Mouse (Mus musculus): ENCODE results near the gene Mrm1.

Mrm1 gene

GRCm38 (mm10) chr11:84813724-84814510, 5.4 kb downstream of the Mrm1 start:
- DNase-seq = peak; percentile 75

GRCm38 (mm10) chr11:84804373-84804772, 14.9 kb downstream of the Mrm1 start:
- DNase-seq = no peak

GRCm38 (mm10) chr11:84797627-84798353, 21.5 kb downstream of the Mrm1 start:
- peak; percentile 75 for DNase-seq

GRCm38 (mm10) chr11:84797026-84797425, 22.3 kb downstream of the Mrm1 start:
- no peak for DNase-seq

DNA sequence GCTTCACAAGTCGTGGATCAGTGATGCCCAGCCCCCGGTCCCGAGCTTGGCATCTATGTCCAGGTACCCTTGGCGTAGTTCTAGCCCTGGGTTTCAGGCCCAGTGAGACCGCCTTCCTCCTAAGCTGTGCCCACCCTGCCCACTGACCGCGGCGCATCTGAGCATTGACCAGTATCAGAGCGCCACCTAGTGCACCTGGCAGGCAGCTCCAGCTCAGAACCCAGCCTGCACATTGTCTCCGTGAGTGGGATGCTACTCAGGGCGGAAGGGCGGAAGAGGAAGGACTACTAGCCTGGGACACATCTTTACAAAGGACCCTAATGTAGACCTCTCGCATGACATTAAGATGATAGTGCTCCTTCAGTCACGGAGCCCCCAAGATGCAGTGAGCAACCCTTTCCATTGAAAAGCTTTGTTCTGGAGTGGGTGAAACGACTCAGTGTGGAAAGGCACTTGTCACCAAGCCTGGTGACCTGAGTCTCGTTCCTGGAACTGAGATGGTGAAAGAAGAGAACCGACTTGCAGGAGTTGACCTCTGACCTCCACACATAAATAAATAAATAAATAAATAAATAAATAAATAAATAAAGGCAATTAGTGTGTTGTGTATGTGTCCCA, 24.7 kb downstream of the Mrm1 start:
- DNase-seq = peak; percentile 85

GRCm38 (mm10) chr11:84793545-84793944, 25.8 kb downstream of the Mrm1 start:
- no peak for DNase-seq

DNA sequence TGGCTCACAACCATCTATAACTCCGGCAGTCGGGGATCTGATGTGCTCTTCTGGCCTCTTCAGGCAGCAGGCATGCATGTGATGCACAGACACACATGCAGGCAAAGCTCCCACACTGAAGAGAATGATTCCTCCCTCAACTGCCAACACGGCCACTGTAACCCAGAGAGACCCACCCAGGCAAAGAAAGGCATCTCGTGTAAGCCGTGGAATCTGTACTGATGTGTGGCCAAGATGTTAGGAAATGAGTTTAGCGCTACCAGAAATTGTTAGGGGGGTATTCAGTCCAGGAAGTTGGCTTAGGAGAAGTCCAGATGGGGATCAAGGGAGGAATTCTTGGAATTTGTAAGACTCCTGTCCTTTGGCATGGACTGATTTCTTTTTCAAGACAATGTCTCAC, 28.9 kb downstream of the Mrm1 start:
- no peak for DNase-seq

- DNase-seq = no peak
Observed at GRCm38 (mm10) chr11:84780143-84780870, 39.0 kb downstream of the Mrm1 start.

- DNase-seq = no peak
Observed at GRCm38 (mm10) chr11:84775560-84775959, 43.8 kb downstream of the Mrm1 start.

DNA sequence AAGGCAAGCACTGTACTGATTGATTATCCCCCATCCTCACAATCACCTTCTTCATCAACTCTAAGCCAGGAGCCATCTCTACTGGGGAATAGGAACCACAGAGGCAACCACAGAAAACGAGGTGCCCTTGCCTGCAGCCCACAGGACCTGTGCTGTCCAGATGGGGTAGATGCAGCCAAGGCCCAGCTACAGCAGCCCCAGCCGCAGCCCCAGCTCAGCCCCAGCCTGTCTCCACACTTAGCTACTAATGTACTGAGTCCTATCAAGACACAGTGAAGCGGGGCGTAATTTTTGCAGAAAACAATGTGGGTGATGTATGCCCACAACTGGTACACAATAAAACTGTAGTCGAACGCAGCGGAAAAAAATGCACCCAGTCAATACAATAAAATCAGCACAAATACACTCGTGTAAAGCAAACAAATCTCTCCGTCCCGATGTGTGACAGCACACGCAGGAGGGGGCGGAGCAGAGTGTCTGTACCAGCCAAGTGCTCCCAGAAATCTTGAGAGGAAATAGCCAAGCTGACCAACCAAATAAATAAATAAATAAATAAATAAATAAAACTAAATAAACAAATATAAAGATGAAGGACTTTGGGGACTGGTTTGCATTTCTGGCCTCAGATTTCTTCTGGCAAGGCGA, 44.3 kb downstream of the Mrm1 start:
- no peak for DNase-seq

- DNase-seq = no peak
Observed at GRCm38 (mm10) chr11:84767898-84768297, 51.4 kb downstream of the Mrm1 start.

DNA sequence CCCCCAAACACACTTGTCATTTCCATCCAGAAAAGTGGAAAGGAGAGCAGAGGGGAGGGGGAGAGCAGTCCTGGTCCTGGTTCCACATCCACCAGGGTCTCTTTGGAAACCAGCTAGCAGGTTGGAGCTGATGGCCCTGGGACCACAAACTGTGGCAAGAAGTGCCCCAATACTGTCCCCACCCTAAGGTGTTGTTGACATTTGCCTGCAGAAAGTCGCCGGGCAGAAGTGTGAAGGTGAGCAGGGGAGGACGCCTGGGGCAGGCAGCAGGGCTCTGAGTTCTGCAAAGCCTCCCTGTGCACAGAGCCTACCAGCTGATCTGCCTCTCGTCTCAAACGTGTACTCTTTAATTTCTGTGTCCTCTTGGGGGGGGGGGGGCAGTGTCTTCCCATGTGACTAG, 54.2 kb downstream of the Mrm1 start:
- no peak for DNase-seq

DNA sequence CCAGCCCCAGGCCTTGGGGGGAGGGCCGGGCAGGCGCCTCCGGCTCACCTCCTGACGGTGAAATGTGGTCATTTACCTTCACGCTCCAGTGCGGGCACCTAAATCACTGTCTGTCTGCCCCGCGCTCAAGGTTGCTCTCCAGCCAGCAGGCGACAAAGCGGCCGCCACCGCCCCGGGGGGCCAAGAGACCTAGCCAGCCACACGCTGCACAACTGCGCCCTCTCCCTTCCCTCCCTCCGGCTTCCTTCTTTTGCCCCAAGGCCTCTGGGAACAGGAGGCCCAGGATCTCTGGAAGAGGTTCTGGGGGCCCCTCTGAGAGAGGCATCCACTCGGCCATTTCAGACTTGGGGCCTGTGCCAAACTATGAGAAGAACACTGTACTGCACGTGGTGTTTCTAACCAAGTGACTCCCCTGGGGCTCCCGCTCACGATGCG, 54.8 kb downstream of the Mrm1 start:
- peak; percentile 48 for DNase-seq

- no peak for DNase-seq
Observed at GRCm38 (mm10) chr11:84764116-84764515, 55.2 kb downstream of the Mrm1 start.
